Mouse (Mus musculus) lung, adult 2 months (tissue): ENCODE measurements around the gene Trhde.

Source experiments
- CTCF ChIP-seq: fragments of 200-500 bp; IDR thresholded peaks from 2 replicates; pipeline ENCODE4 v1.5.1; 2011; ENCODE audit warnings: mild to moderate bottlenecking, low read length, control low read depth; ENCODE audit not compliant: insufficient read depth
- POLR2A ChIP-seq: fragments of 200-500 bp; IDR thresholded peaks from 2 replicates; pipeline ENCODE4 v1.6.1; 2011; ENCODE audit warnings: low read depth, mild to moderate bottlenecking, control low read depth, low read length, borderline replicate concordance; ENCODE audit errors: extremely low read depth

- TF ChIP-seq CTCF: no peak
- TF ChIP-seq POLR2A: no peak
Measured at GRCm38 (mm10) chr10:114362631-114363030, 439.5 kb downstream of the Trhde start.
